Mouse (Mus musculus) intestine, embryonic 14.5 days (tissue): ENCODE results near the gene Olfr1014. TPM values are rescaled to one million over a fixed set of nuclear protein-coding genes. Genes with fewer than 3 reads are reported as not detected.

ENCODE experiments used
- ATAC-seq: fragments of 200-750 bp; cut with Nextera tagmentation; replicated peaks from 2 replicates; pipeline ENCODE4 v1.8.0; 2017; ENCODE audit warnings: low read depth, moderate number of reproducible peaks, moderate TSS enrichment, moderate library complexity; ENCODE audit not compliant: low FRiP score, low TSS enrichment
- DNase-seq: peaks from one replicate; pipeline ENCODE4 v3.0.0-alpha.2; 2018; ENCODE audit warnings: low spot score
- H3K27ac ChIP-seq: fragments of 300-500 bp; sonication (generic); 2 replicates; pipeline ENCODE4 v1.5.1; 2014; ENCODE audit warnings: low read depth, mild to moderate bottlenecking, control low read depth
- H3K27me3 ChIP-seq: fragments of 300-500 bp; sonication (generic); replicated peaks from 2 replicates; pipeline ENCODE4 v1.6.1; 2014; ENCODE audit warnings: low read length, control low read depth; ENCODE audit not compliant: control insufficient read depth, insufficient read depth
- H3K36me3 ChIP-seq: fragments of 300-500 bp; sonication (generic); 2 replicates; pipeline ENCODE4 v1.6.1; 2014; ENCODE audit warnings: low read length, control low read depth; ENCODE audit not compliant: control insufficient read depth, insufficient read depth
- H3K4me1 ChIP-seq: fragments of 300-500 bp; sonication (generic); replicated peaks from 2 replicates; pipeline ENCODE4 v1.6.1; 2014; ENCODE audit warnings: low read length, control low read depth, mixed read lengths; ENCODE audit not compliant: control insufficient read depth, insufficient read depth
- H3K4me2 ChIP-seq: fragments of 300-500 bp; sonication (generic); 2 replicates; pipeline ENCODE4 v1.6.1; 2014; ENCODE audit warnings: low read length
- H3K4me3 ChIP-seq: fragments of 300-500 bp; sonication (generic); 2 replicates; pipeline ENCODE4 v1.5.1; 2014; ENCODE audit warnings: low read depth, low read length, control low read depth, mixed read lengths
- H3K9ac ChIP-seq: fragments of 300-500 bp; sonication (generic); 2 replicates; pipeline ENCODE4 v1.6.1; 2014; ENCODE audit warnings: mild to moderate bottlenecking, low read length
- H3K9me3 ChIP-seq: fragments of 300-500 bp; sonication (generic); 2 replicates; pipeline ENCODE4 v1.6.1; 2016; ENCODE audit warnings: low read length, control low read depth; ENCODE audit not compliant: control insufficient read depth
- polyA plus RNA-seq: library from polyadenylated mRNA; unstranded; fragments of >200 nt; fragmentation: Nextera tagmentation; extraction: Ambion mirVana; gene quantifications from 2 replicates; pipeline ENCODE4 v1.2.1, GENCODE M21; 2014

The Olfr1014 gene
- polyA plus RNA-seq, 1 experiment from 2014 or later: not detected

GRCm38 (mm10) chr2:85818179-85818578 lies 45.7 kb downstream of the Olfr1014 start, which contains the start of gene Olfr1018:
Gene Olfr1018 (plus strand): TSS chr2:85818479.
- ATAC-seq: no peak
- H3K4me3 ChIP-seq: no peak within 1 kb of the TSS

More at GRCm38 (mm10) chr2:85818179-85818578, 45.7 kb downstream of the Olfr1014 start, which contains the start of gene Olfr1018:
- Histone ChIP-seq H3K27ac (no peak within 1 kb of the TSS), H3K9ac (no peak within 1 kb of the TSS), H3K36me3 (no peaks in the 10 kb centered on the region), H3K4me2 (no peak within 1 kb of the TSS), H3K9me3 (no peaks in the 10 kb centered on the region), H3K27me3 (no peaks in the 10 kb centered on the region), H3K4me1 (no peaks in the 10 kb centered on the region)
- DNase-seq: no peak

Other genes starting within 250 kb of the Olfr1014 start
- not detected in 2 replicates for gene Olfr996, start 193.5 kb upstream of the Olfr1014 start, polyA plus RNA-seq
- not detected in 2 replicates for gene Olfr998, start 183.8 kb upstream of the Olfr1014 start, polyA plus RNA-seq
- gene Olfr1000, start 160.8 kb upstream of the Olfr1014 start, polyA plus RNA-seq: not detected in 2 replicates
- gene Olfr1002, start 122.0 kb upstream of the Olfr1014 start, polyA plus RNA-seq: not detected in 2 replicates
- gene Olfr154, start 108.3 kb upstream of the Olfr1014 start, polyA plus RNA-seq: not detected in 2 replicates
- not detected in 2 replicates for gene Olfr1006, start 93.9 kb upstream of the Olfr1014 start, polyA plus RNA-seq
- not detected in 2 replicates for gene Olfr1008, start 83.3 kb upstream of the Olfr1014 start, polyA plus RNA-seq
- gene Olfr1009, start 57.3 kb upstream of the Olfr1014 start, polyA plus RNA-seq: not detected in 2 replicates
- gene Olfr1012, start 9.9 kb upstream of the Olfr1014 start, polyA plus RNA-seq: not detected in 2 replicates
- not detected in 2 replicates for gene Olfr1013, start 5.6 kb upstream of the Olfr1014 start, polyA plus RNA-seq
- not detected in 2 replicates for gene Olfr1015, start 9.3 kb downstream of the Olfr1014 start, polyA plus RNA-seq
- gene Olfr1016, start 29.8 kb downstream of the Olfr1014 start, polyA plus RNA-seq: not detected in 2 replicates
- gene Olfr1018, start 45.8 kb downstream of the Olfr1014 start, polyA plus RNA-seq: not detected in 2 replicates
- not detected in 2 replicates for gene Olfr1019, start 72.8 kb downstream of the Olfr1014 start, polyA plus RNA-seq
- not detected in 2 replicates for gene Olfr1020, start 74.3 kb downstream of the Olfr1014 start, polyA plus RNA-seq
- gene Olfr1022, start 95.9 kb downstream of the Olfr1014 start, polyA plus RNA-seq: not detected in 2 replicates
- gene Olfr1023, start 112.9 kb downstream of the Olfr1014 start, polyA plus RNA-seq: not detected in 2 replicates
- gene Olfr1024, start 132.3 kb downstream of the Olfr1014 start, polyA plus RNA-seq: not detected in 2 replicates
- gene Olfr1025-ps1, start 142.5 kb downstream of the Olfr1014 start, polyA plus RNA-seq: not detected in 2 replicates
- gene Olfr1026, start 148.8 kb downstream of the Olfr1014 start, polyA plus RNA-seq: not detected in 2 replicates
- not detected in 2 replicates for gene Olfr1028, start 177.7 kb downstream of the Olfr1014 start, polyA plus RNA-seq
- not detected in 2 replicates for gene Olfr1029, start 201.2 kb downstream of the Olfr1014 start, polyA plus RNA-seq
- not detected in 2 replicates for gene Olfr1030, start 206.6 kb downstream of the Olfr1014 start, polyA plus RNA-seq
- gene Olfr1031, start 217.6 kb downstream of the Olfr1014 start, polyA plus RNA-seq: not detected in 2 replicates
- gene Olfr1032, start 232.8 kb downstream of the Olfr1014 start, polyA plus RNA-seq: not detected in 2 replicates
- gene Olfr1033, start 247.9 kb downstream of the Olfr1014 start, polyA plus RNA-seq: 2.3 and 2.7 TPM in 2 replicates